Mouse (Mus musculus): ENCODE measurements around the gene Rap1gap. TPM values are rescaled to one million over a fixed set of nuclear protein-coding genes. Genes with fewer than 3 reads are reported as not detected.
A peak's percentile ranks its signal among the peaks of the same experiment; 100 is the strongest.

Rap1gap gene
- polyA plus RNA-seq, 1 experiment from 2014 or later, result 6.1 TPM

- Histone ChIP-seq H3K9me3 (no peaks in the 10 kb centered on the region), H3K27me3 (replicated peaks) (peaks cover 20% of the 10 kb centered on the region), H3K9ac (0 out of 2 replicates have a peak overlapping the region, but pooled peaks have one; percentile 28), H3K36me3 (no peaks in the 10 kb centered on the region), H3K27ac (replicated peaks) (peak overlapping the region; percentile 65), H3K4me1 (peaks cover 37% of the 10 kb centered on the region), H3K4me2 (peak overlapping the region; percentile 45), H3K4me3 (peak overlapping the region; percentile 13; the same call in 1 of the 2 replicates)
- no peak for ATAC-seq (ENCODE audit: extremely low read depth, insufficient number of reproducible peaks, low FRiP score, low TSS enrichment)
- 21% methylated on average over 9 of the region's 9 CpGs for WGBS
Observed at GRCm38 (mm10) chr4:137751717-137752116, 87.2 kb downstream of the Rap1gap start.

DNA sequence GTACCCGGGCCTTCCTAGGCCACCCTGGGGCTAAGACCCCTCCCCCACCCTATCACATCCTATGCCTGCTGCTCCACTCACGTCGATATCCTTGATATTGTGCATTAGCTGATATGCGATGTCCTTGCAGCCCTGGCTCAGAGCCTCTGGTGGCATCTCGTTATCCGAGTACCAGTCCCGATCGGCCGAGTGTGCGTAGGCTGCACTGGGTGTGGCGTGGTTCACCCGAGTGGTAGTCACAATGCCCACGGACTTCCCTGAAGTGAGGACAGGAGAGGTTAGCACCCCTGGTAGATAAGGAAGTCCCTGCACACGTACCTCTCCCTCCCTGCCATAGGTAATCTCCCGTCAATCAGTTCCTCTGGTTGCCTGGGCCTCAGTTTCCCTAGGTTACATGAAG, 87.9 kb downstream of the Rap1gap start:
- no peak overlapping the region for H3K4me3 ChIP-seq
- H3K4me2 ChIP-seq, result peak overlapping the region; percentile 45; the same call in 1 of the 2 replicates
- no peaks in the 10 kb centered on the region for H3K36me3 ChIP-seq
- no peak overlapping the region; the same call in 1 of the 2 replicates for H3K27ac ChIP-seq (replicated peaks)
- H3K9ac ChIP-seq, result no peak overlapping the region
- H3K4me1 ChIP-seq, result peaks cover 37% of the 10 kb centered on the region
- 66% methylated on average over 15 of the region's 15 CpGs for WGBS
- ATAC-seq (ENCODE audit: extremely low read depth, insufficient number of reproducible peaks, low FRiP score, low TSS enrichment), result no peak
- H3K9me3 ChIP-seq, result no peaks in the 10 kb centered on the region
- H3K27me3 ChIP-seq (replicated peaks), result peaks cover 20% of the 10 kb centered on the region

DNA sequence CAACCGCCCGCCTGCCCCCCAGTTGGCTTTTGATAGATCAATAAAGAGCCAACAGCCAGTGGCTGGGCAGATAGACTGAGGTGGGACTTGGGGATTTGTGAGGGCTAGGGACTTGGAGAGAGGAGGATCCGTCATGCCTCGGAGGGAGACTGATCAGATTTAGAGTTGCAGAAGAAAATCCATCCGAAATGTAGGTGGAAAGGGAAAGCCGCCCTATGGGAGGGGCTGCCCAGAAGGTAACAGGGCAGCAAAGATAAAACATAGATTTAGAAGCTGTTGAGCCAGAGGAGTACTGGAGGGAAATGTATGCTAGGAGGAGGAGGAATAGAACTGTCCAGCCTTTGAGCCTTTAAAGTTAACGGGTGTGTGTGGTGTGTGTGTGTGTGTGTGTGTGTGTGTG, 88.7 kb downstream of the Rap1gap start:
- no peak for ATAC-seq (ENCODE audit: extremely low read depth, insufficient number of reproducible peaks, low FRiP score, low TSS enrichment)
- H3K4me3 ChIP-seq, result no peak overlapping the region
- 69% methylated on average over 7 of the region's 7 CpGs for WGBS
- no peak overlapping the region for H3K9ac ChIP-seq
- peaks cover 20% of the 10 kb centered on the region for H3K27me3 ChIP-seq (replicated peaks)
- no peak overlapping the region for H3K4me2 ChIP-seq
- peaks cover 37% of the 10 kb centered on the region for H3K4me1 ChIP-seq
- no peaks in the 10 kb centered on the region for H3K9me3 ChIP-seq
- no peaks in the 10 kb centered on the region for H3K36me3 ChIP-seq
- H3K27ac ChIP-seq (replicated peaks), result no peak overlapping the region

GRCm38 (mm10) chr4:137754446-137754845, 89.9 kb downstream of the Rap1gap start:
- H3K9ac ChIP-seq, result no peak overlapping the region
- H3K9me3 ChIP-seq, result no peaks in the 10 kb centered on the region
- no peak overlapping the region for H3K4me3 ChIP-seq
- no peak for ATAC-seq (ENCODE audit: extremely low read depth, insufficient number of reproducible peaks, low FRiP score, low TSS enrichment)
- H3K4me2 ChIP-seq, result no peak overlapping the region
- peaks cover 37% of the 10 kb centered on the region for H3K4me1 ChIP-seq
- peaks cover 11% of the 10 kb centered on the region for H3K27me3 ChIP-seq (replicated peaks)
- WGBS, result 64% methylated on average over 2 of the region's 2 CpGs
- no peak overlapping the region for H3K27ac ChIP-seq (replicated peaks)
- H3K36me3 ChIP-seq, result no peaks in the 10 kb centered on the region

GRCm38 (mm10) chr4:137762886-137763285, 98.4 kb downstream of the Rap1gap start:
- Histone ChIP-seq H3K4me2 (no peak overlapping the region), H3K36me3 (no peaks in the 10 kb centered on the region), H3K9me3 (no peaks in the 10 kb centered on the region), H3K27ac (replicated peaks) (no peak overlapping the region), H3K4me3 (no peak overlapping the region), H3K4me1 (peaks cover 16% of the 10 kb centered on the region), H3K27me3 (replicated peaks) (no peaks in the 10 kb centered on the region), H3K9ac (no peak overlapping the region)
- 76% methylated on average over 9 of the region's 9 CpGs for WGBS
- ATAC-seq (ENCODE audit: extremely low read depth, insufficient number of reproducible peaks, low FRiP score, low TSS enrichment), result no peak

DNA sequence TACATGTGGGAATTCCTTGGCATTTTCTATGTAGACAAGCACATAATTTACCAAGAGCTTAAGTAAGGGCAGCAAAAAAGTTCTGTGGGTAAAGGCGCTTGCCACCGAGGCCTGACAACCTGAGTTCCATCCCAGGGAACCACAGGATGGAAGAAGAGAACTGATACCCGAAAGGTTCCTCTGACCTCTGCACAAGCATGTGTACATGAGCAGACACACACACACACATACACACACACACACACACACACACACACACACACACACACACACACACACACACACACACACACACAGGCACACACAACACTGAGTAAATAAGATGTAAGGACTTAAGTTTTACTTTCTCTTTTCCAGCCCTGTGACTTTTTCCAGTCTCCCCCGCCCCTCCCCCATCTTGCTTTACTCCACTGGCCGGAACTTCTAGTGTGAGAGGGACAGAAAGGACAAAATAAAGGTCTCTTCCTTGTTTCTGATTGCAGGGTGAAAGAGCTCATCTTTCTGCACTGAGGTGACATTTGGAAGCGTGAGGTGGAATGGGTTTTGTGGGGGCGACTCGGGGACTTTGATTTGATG, 99.5 kb downstream of the Rap1gap start:
- H3K27ac ChIP-seq (replicated peaks), result no peak overlapping the region
- H3K4me1 ChIP-seq, result peaks cover 16% of the 10 kb centered on the region
- WGBS, result 54% methylated on average over 8 of the region's 8 CpGs
- H3K9ac ChIP-seq, result no peak overlapping the region
- ATAC-seq (ENCODE audit: extremely low read depth, insufficient number of reproducible peaks, low FRiP score, low TSS enrichment), result no peak
- 0 out of 2 replicates have a peak, but pooled peaks cover 5% of the 10 kb centered on the region for H3K27me3 ChIP-seq (replicated peaks)
- no peaks in the 10 kb centered on the region for H3K9me3 ChIP-seq
- H3K4me3 ChIP-seq, result no peak overlapping the region
- no peaks in the 10 kb centered on the region for H3K36me3 ChIP-seq
- H3K4me2 ChIP-seq, result no peak overlapping the region

GRCm38 (mm10) chr4:137764621-137765020, 100.1 kb downstream of the Rap1gap start:
- Histone ChIP-seq H3K9ac (no peak overlapping the region), H3K4me1 (peaks cover 19% of the 10 kb centered on the region), H3K36me3 (no peaks in the 10 kb centered on the region), H3K4me2 (no peak overlapping the region), H3K9me3 (no peaks in the 10 kb centered on the region), H3K4me3 (no peak overlapping the region), H3K27ac (replicated peaks) (no peak overlapping the region), H3K27me3 (replicated peaks) (0 out of 2 replicates have a peak, but pooled peaks cover 5% of the 10 kb centered on the region)
- ATAC-seq (ENCODE audit: extremely low read depth, insufficient number of reproducible peaks, low FRiP score, low TSS enrichment), result no peak
- 75% methylated on average over 3 of the region's 3 CpGs for WGBS

DNA sequence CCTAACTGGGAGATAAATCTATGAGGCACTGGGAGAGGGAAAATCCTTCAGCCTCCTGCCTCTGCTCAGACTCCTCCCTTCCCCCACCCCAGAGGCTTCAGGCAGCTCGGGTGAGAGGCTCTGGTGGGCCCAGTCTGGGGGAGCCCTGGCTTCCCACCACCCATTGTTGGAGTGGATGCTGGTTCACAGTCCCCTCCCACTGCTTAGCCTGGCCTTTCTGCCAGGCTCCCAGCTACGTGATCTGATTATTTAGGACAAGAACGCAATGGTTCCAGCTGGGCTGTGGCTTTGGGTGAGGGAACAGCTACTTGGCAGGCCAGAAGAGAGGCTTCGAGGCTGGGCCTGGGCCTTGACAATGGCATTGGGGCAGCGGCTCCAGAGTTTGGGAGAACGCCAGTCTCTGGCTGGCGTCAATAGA, 101.0 kb downstream of the Rap1gap start:
- Histone ChIP-seq H3K9me3 (no peaks in the 10 kb centered on the region), H3K36me3 (no peaks in the 10 kb centered on the region), H3K27ac (replicated peaks) (no peak overlapping the region), H3K4me2 (no peak overlapping the region), H3K4me1 (peaks cover 25% of the 10 kb centered on the region), H3K27me3 (replicated peaks) (peaks cover 11% of the 10 kb centered on the region), H3K9ac (0 out of 2 replicates have a peak overlapping the region, but pooled peaks have one; percentile 33), H3K4me3 (no peak overlapping the region)
- WGBS, result 40% methylated on average over 7 of the region's 7 CpGs
- ATAC-seq (ENCODE audit: extremely low read depth, insufficient number of reproducible peaks, low FRiP score, low TSS enrichment), result no peak

- no peaks in the 10 kb centered on the region for H3K9me3 ChIP-seq
- H3K4me3 ChIP-seq, result no peak overlapping the region
- no peak overlapping the region for H3K9ac ChIP-seq
- no peaks in the 10 kb centered on the region for H3K36me3 ChIP-seq
- H3K4me1 ChIP-seq, result peaks cover 29% of the 10 kb centered on the region
- no peak for ATAC-seq (ENCODE audit: extremely low read depth, insufficient number of reproducible peaks, low FRiP score, low TSS enrichment)
- no peak overlapping the region for H3K4me2 ChIP-seq
- H3K27me3 ChIP-seq (replicated peaks), result peaks cover 18% of the 10 kb centered on the region
- no peak overlapping the region for H3K27ac ChIP-seq (replicated peaks)
- WGBS, result 34% methylated on average over 5 of the region's 5 CpGs
Observed at GRCm38 (mm10) chr4:137766365-137766764, 101.8 kb downstream of the Rap1gap start.

DNA sequence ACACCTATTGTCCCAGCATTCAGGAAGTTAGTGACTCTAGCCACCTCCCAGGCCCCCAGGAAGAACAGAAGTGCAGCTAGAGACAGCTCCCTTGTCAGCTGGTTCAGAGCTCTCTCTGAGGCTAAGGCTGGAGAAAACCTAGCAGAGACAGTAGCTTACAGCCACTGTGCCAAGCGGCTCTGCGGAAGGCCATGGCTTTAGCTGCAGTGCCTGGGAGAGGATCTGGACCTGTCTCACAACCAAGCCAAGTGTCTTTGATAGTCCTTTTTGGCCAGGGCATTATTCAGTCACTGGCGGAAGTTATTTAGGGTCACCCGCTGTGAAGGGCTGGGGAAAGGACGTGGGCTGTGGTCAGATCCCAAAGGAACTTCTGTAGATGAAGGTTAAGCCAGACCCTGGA, 103.9 kb downstream of the Rap1gap start:
- 75% methylated on average over 5 of the region's 5 CpGs for WGBS
- no peak for ATAC-seq (ENCODE audit: extremely low read depth, insufficient number of reproducible peaks, low FRiP score, low TSS enrichment)
- H3K27ac ChIP-seq (replicated peaks), result no peak overlapping the region

DNA sequence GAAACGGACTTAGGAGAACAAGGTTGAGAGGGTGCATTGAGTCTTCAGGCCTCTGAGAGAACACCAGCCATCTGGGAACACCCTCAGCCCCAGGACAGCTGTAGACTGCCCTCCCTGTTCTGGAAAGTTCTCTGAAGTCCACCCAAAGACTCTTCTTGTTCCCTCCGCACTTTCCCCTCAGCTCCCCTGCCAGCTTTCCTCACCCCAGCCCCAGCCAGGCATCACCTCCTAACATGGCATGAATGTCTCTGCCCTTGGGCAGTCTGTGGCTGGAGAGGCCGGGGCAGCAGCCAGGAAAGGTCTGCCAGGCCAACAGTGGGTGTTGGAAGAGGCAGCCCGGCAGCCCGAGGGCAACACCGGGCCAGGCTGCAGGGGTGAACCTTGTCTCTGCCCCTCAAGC, 104.3 kb downstream of the Rap1gap start:
- ATAC-seq (ENCODE audit: extremely low read depth, insufficient number of reproducible peaks, low FRiP score, low TSS enrichment), result no peak
- 62% methylated on average over 6 of the region's 6 CpGs for WGBS
- Histone ChIP-seq H3K27me3 (replicated peaks) (peaks cover 33% of the 10 kb centered on the region), H3K4me1 (peaks cover 34% of the 10 kb centered on the region), H3K4me3 (no peak overlapping the region), H3K9ac (no peak overlapping the region), H3K4me2 (no peak overlapping the region), H3K36me3 (no peaks in the 10 kb centered on the region), H3K27ac (replicated peaks) (no peak overlapping the region), H3K9me3 (no peaks in the 10 kb centered on the region)

More for the DNA sequence above, 103.9 kb downstream of the Rap1gap start:
- Histone ChIP-seq H3K4me3 (no peak overlapping the region), H3K9ac (no peak overlapping the region), H3K27me3 (replicated peaks) (peaks cover 33% of the 10 kb centered on the region), H3K9me3 (no peaks in the 10 kb centered on the region), H3K4me2 (no peak overlapping the region), H3K4me1 (peaks cover 34% of the 10 kb centered on the region), H3K36me3 (no peaks in the 10 kb centered on the region)

DNA sequence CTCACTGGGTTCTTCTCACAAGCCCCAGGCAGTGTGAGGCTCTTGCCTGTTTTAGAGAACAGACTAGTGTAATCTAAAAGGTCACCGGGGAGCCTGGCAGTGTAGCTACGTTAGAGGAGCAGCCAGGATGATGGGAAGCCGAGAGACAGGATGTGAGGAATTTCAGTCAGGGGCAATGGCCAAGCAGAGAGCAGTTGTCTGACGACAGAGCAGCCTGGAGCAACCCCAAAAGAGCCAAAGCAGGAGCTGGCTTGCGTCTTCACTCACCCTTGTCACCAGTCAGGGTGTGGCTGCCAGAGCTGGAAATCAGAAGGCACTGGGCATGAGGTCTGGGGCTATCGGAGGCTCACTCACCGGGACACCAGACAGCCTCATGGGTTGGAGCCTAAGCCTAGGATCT, 105.1 kb downstream of the Rap1gap start:
- H3K27ac ChIP-seq (replicated peaks), result no peak overlapping the region
- H3K4me2 ChIP-seq, result no peak overlapping the region
- peaks cover 34% of the 10 kb centered on the region for H3K4me1 ChIP-seq
- no peaks in the 10 kb centered on the region for H3K36me3 ChIP-seq
- ATAC-seq (ENCODE audit: extremely low read depth, insufficient number of reproducible peaks, low FRiP score, low TSS enrichment), result no peak
- no peak overlapping the region for H3K4me3 ChIP-seq
- peaks cover 33% of the 10 kb centered on the region for H3K27me3 ChIP-seq (replicated peaks)
- 17% methylated on average over 7 of the region's 7 CpGs for WGBS
- no peaks in the 10 kb centered on the region for H3K9me3 ChIP-seq
- H3K9ac ChIP-seq, result no peak overlapping the region

Measured in heart, embryonic 13.5 days (tissue).